Mouse (Mus musculus) stomach, adult 2 months (tissue): ENCODE results near the gene Tpst1. TPM values are rescaled to one million over a fixed set of nuclear protein-coding genes. Genes with fewer than 3 reads are reported as not detected.

Experiments used
- polyA plus RNA-seq: library from polyadenylated mRNA; depleted of rRNA; stranded (reverse); fragments of >200 nt; gene quantifications from 2 replicates; pipeline ENCODE4 v1.2.3, GENCODE M21; 2012; rRNA removed

Tpst1 gene
- 6.8 and 7.0 TPM in 2 replicates for polyA plus RNA-seq

DNA sequence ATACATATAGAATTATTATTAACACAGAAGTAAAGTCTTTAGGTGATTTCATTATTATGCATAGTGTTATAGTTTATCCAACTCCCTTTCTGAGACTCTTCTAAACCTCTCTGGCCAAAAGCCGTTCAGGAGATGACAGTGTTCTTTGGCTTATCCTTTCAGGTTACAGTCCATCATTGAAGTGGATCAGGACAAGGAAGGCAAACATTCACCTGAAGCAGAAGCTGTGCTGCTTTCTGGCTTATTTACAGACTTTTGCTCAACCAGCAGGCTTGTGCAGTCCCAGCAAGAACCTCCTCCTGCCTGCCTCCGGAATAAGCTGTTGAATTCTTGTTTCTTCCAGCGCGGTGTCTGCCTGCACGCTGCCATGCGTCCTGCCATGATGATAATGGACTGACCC, at the start of gene Tpst1:
Gene Tpst1 (plus strand): TSS at position 301 of the 400 bp plus-strand sequence.

DNA sequence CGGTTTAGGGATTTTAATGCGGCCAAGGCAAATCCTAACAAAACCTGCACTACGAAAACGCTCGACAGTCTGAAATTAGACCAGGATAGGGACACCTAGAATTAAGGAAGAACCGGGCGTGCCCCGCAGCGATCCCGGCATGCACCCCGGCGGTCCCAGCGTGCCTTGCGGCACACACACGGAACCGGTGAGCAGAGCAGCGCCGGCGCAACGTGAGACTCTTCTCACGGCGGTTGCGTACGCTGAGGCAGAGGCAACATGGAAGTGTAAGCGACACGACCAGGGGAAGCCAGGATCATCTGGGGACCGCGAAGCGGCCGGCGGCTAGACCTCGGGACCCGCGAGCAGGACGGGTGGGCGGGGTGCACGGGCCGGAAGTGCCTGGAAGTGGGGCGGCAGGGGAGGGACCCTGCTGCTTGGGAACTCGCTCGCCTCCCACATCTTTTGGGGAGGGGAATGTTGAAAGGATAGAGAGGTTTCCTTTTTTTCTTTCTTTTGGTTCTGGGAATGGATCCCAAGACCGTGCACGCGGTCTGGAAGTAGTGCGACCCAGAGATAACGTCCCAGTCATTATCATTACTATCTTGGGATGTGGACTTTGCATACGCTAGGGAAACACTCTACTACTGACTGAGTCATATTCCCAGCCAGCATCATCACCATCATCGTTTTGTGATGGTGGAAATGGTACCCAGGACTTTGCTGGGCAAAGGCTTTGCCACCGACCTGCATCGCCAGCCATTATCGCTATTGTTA, 43.8 kb upstream of the Tpst1 start, which contains the start of the genes Asl and Crcp:
Gene Asl (minus strand): TSS at position 106 of the 756 bp plus-strand sequence.
Gene Crcp (plus strand): TSS at position 149 of the 756 bp plus-strand sequence.

DNA sequence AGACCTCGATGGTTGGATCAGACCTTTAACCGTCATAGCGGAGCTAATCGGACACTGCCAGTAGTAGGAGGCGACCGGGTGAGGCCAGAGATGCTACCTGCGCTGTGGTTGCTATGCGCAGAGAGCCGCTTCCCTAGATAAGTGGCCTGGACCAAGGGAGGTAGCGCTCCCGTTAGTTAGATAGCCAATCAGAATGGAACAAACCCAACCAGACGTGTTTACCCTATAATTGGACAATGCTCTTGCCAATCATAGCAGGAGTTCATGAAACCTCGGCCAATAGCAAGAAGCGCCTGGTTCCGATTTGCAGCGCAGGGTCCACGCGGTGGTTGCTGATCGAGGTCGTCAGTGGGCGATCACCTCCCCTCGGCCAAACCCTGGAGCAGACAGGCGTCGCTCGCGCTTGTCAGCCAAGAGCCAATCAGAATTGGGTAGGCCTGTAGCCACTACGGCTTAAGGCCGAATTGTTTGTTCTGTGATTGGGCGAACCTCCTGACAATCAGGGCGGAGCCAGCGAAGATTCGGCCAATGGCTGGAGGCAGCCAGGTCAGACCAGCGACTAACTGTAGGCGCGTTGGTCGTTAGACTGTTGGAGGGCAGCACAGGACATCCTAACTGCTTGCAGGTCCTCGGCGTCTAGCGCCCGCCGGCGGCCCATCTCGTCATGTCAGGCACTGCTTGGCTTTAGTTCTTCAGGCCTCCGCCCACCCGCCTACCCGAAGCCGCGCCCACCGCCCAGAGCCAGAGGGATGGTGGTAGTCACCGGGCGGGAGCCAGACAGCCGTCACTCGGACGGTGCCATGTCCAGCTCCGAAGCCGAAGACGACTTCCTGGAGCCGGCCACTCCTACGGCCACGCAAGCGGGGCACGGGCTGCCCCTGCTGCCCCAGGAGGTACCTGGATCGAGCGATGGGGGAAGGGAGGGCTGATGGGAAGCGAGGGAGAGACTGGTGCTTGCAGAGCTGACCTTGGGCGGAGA, 71.5 kb downstream of the Tpst1 start, which contains the start of gene Kctd7:
Gene Kctd7 (plus strand): TSS at position 528 of the 979 bp plus-strand sequence.

DNA sequence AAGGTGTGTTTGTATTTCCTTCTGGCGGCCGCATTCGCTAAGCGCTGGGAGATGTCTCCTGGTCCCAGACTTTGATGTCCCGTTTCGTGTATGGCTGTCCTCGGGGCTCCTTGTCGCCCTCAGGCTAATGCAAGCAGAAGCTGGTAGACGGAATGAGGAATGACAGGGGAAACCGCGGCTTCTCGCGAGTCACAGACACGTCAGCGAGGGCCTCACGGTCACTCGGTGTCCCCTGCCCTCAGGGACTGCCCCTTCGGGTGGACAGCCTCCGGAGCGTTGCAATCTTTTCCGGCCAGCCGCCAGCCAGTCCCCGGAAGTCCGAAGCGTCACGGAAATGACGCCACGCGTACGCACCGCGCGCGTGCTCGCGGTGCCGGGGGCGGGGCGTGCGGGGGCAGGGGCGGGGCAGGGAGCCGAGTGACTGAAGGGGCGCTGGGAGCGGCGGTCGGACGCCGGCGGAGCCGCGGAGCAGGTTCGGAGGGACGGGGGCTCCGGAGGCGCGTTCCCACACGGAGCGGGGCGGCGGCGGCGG, 98.4 kb downstream of the Tpst1 start, which contains the start of gene Rabgef1:
Gene Rabgef1 (plus strand): TSS at position 376 of the 532 bp plus-strand sequence.

Other genes starting within 250 kb of the Tpst1 start
- 5.2 and 5.6 TPM in 2 replicates for gene Sumf2, start 226.3 kb upstream of the Tpst1 start, polyA plus RNA-seq
- gene Chchd2, start 185.9 kb upstream of the Tpst1 start, polyA plus RNA-seq = 1,057 and 2,189 TPM in 2 replicates
- 0.40 and 0.51 TPM in 2 replicates for gene Zbed5, start 177.6 kb upstream of the Tpst1 start, polyA plus RNA-seq
- 0.41 and 0.74 TPM in 2 replicates for gene Phkg1, start 174.8 kb upstream of the Tpst1 start, polyA plus RNA-seq
- 3.4 and 4.2 TPM in 2 replicates for gene Nupr1l, start 164.8 kb upstream of the Tpst1 start, polyA plus RNA-seq
- gene Vkorc1l1, start 131.4 kb upstream of the Tpst1 start, polyA plus RNA-seq = 3.9 and 6.9 TPM in 2 replicates
- gene Gusb, start 70.3 kb upstream of the Tpst1 start, polyA plus RNA-seq = 9.3 and 9.4 TPM in 2 replicates
- gene Asl, start 44.1 kb upstream of the Tpst1 start, polyA plus RNA-seq = 11.9 and 15.0 TPM in 2 replicates
- 2.5 and 2.9 TPM in 2 replicates for gene Crcp, start 44.0 kb upstream of the Tpst1 start, polyA plus RNA-seq
- 1.4 and 2.8 TPM in 2 replicates for gene Kctd7, start 71.5 kb downstream of the Tpst1 start, polyA plus RNA-seq
- gene Rabgef1, start 98.5 kb downstream of the Tpst1 start, polyA plus RNA-seq = 13.9 and 14.9 TPM in 2 replicates
- gene Tmem248, start 143.8 kb downstream of the Tpst1 start, polyA plus RNA-seq = 16.6 and 20.0 TPM in 2 replicates
- gene Sbds, start 182.2 kb downstream of the Tpst1 start, polyA plus RNA-seq = 12.9 and 15.0 TPM in 2 replicates
- 2.2 and 2.7 TPM in 2 replicates for gene Tyw1, start 182.3 kb downstream of the Tpst1 start, polyA plus RNA-seq